Mouse (Mus musculus) megakaryocyte, embryonic 14.5 days (primary cell): Measurements from ENCODE around the gene Tango2. TPM values are rescaled to one million over a fixed set of nuclear protein-coding genes. Genes with fewer than 3 reads are reported as not detected.

Source experiments
- H3K27me3 ChIP-seq: replicated peaks from 2 replicates; pipeline ENCODE3; 2012; ENCODE audit warnings: inconsistent platforms
- H3K36me3 ChIP-seq: replicated peaks from 2 replicates; pipeline ENCODE3; 2012; ENCODE audit warnings: low read length, inconsistent platforms, mixed read lengths
- H3K4me1 ChIP-seq: 2 replicates; pipeline ENCODE4 v1.6.1; 2012; ENCODE audit warnings: inconsistent platforms
- H3K4me3 ChIP-seq: replicated peaks from 2 replicates; pipeline ENCODE3; 2012; ENCODE audit warnings: moderate library complexity, mild to moderate bottlenecking, inconsistent platforms
- H3K9me3 ChIP-seq: 2 replicates; pipeline ENCODE4 v1.6.1; 2012; ENCODE audit warnings: inconsistent platforms
- FLI1 ChIP-seq: IDR thresholded peaks from 2 replicates; pipeline ENCODE4 v1.6.1; 2012; ENCODE audit warnings: low read length, inconsistent platforms, mixed read lengths
- GATA1 ChIP-seq: IDR thresholded peaks from 3 replicates; pipeline ENCODE4 v1.6.1; 2012; ENCODE audit warnings: mixed read lengths, low read length, inconsistent platforms, borderline replicate concordance
- polyA plus RNA-seq: library from polyadenylated mRNA; stranded (reverse); fragments of >175 nt; gene quantifications from 2 replicates; pipeline ENCODE4 v1.2.3, GENCODE M21; 2012; ENCODE audit warnings: low replicate concordance; ENCODE audit not compliant: insufficient read depth

The Tango2 gene
- polyA plus RNA-seq, 1 experiment, result 33.0 TPM

GRCm38 (mm10) chr16:18288166-18288565 lies 59.7 kb downstream of the Tango2 start:
- no peak for TF ChIP-seq GATA1
- TF ChIP-seq FLI1, result no peak
- Histone ChIP-seq H3K36me3 (peaks cover 36% of the 10 kb centered on the region), H3K27me3 (no peaks in the 10 kb centered on the region)

GRCm38 (mm10) chr16:18275166-18275565 lies 72.7 kb downstream of the Tango2 start:
- TF ChIP-seq GATA1, result no peak
- no peak for TF ChIP-seq FLI1
- H3K4me3 ChIP-seq, result no peak overlapping the region
- H3K36me3 ChIP-seq, result peaks cover 91% of the 10 kb centered on the region
- H3K4me1 ChIP-seq, result peaks cover 3% of the 10 kb centered on the region; the same call in 1 of the 2 replicates
- no peaks in the 10 kb centered on the region for H3K27me3 ChIP-seq
- H3K9me3 ChIP-seq, result no peaks in the 10 kb centered on the region

More at GRCm38 (mm10) chr16:18288166-18288565, 59.7 kb downstream of the Tango2 start:
- no peaks in the 10 kb centered on the region for H3K9me3 ChIP-seq
- H3K4me1 ChIP-seq, result peaks cover 43% of the 10 kb centered on the region
- H3K4me3 ChIP-seq, result peak overlapping the region; percentile 95

GRCm38 (mm10) chr16:18268182-18268581 lies 79.7 kb downstream of the Tango2 start:
- Histone ChIP-seq H3K4me3 (no peak overlapping the region), H3K27me3 (no peaks in the 10 kb centered on the region), H3K4me1 (no peaks in the 10 kb centered on the region; the same call in 1 of the 2 replicates), H3K36me3 (peaks cover 89% of the 10 kb centered on the region), H3K9me3 (no peaks in the 10 kb centered on the region)
- TF ChIP-seq FLI1 (no peak), GATA1 (no peak)

- H3K36me3 ChIP-seq, result peaks cover 87% of the 10 kb centered on the region
- H3K9me3 ChIP-seq, result no peaks in the 10 kb centered on the region
- H3K4me1 ChIP-seq, result no peaks in the 10 kb centered on the region; the same call in 1 of the 2 replicates
- no peak overlapping the region for H3K4me3 ChIP-seq
- H3K27me3 ChIP-seq, result no peaks in the 10 kb centered on the region
- TF ChIP-seq GATA1 (no peak), FLI1 (no peak)
Measured at GRCm38 (mm10) chr16:18265024-18265423, 82.9 kb downstream of the Tango2 start.

- Histone ChIP-seq H3K4me1 (peaks cover 1% of the 10 kb centered on the region; the same call in 1 of the 2 replicates), H3K36me3 (peaks cover 92% of the 10 kb centered on the region), H3K4me3 (no peak within 1 kb of the TSS), H3K9me3 (no peaks in the 10 kb centered on the region), H3K27me3 (no peaks in the 10 kb centered on the region)
- TF ChIP-seq FLI1 (no peak), GATA1 (no peak)
Measured at GRCm38 (mm10) chr16:18258221-18258620, 89.7 kb downstream of the Tango2 start, which contains the start of gene Gm49776. Gene Gm49776 (minus strand): TSS chr16:18258321.

- Histone ChIP-seq H3K27me3 (no peaks in the 10 kb centered on the region), H3K36me3 (peaks cover 88% of the 10 kb centered on the region), H3K9me3 (no peaks in the 10 kb centered on the region), H3K4me1 (peaks cover 38% of the 10 kb centered on the region), H3K4me3 (no peak overlapping the region)
- no peak for TF ChIP-seq FLI1
- TF ChIP-seq GATA1, result no peak
Measured at GRCm38 (mm10) chr16:18253866-18254265, 94.0 kb downstream of the Tango2 start.

- peaks cover 78% of the 10 kb centered on the region for H3K36me3 ChIP-seq
- H3K4me1 ChIP-seq, result peaks cover 42% of the 10 kb centered on the region
- no peaks in the 10 kb centered on the region for H3K27me3 ChIP-seq
- H3K9me3 ChIP-seq, result no peaks in the 10 kb centered on the region
- no peak overlapping the region for H3K4me3 ChIP-seq
- TF ChIP-seq GATA1 (no peak), FLI1 (no peak)
Measured at GRCm38 (mm10) chr16:18252736-18253135, 95.2 kb downstream of the Tango2 start.

- peak overlapping the region; percentile 29 for H3K4me3 ChIP-seq
- H3K9me3 ChIP-seq, result no peaks in the 10 kb centered on the region
- TF ChIP-seq FLI1, result no peak
- no peak for TF ChIP-seq GATA1
- H3K36me3 ChIP-seq, result peaks cover 71% of the 10 kb centered on the region
- H3K27me3 ChIP-seq, result no peaks in the 10 kb centered on the region
- peaks cover 58% of the 10 kb centered on the region for H3K4me1 ChIP-seq
Measured at GRCm38 (mm10) chr16:18250828-18251790, 96.8 kb downstream of the Tango2 start.

Other genes starting within 250 kb of the Tango2 start
- gene Rtn4r, start 220.5 kb downstream of the Tango2 start, polyA plus RNA-seq, result 56.5 and 164 TPM in 2 replicates
- not detected in 2 replicates for gene Ccdc188, start 130.2 kb downstream of the Tango2 start, polyA plus RNA-seq
- gene Zdhhc8, start 113.0 kb downstream of the Tango2 start, polyA plus RNA-seq, result 18.6 and 41.2 TPM in 2 replicates
- 3.9 and 21.7 TPM in 2 replicates for gene Trmt2a, start 99.4 kb downstream of the Tango2 start, polyA plus RNA-seq
- gene Ranbp1, start 99.4 kb downstream of the Tango2 start, polyA plus RNA-seq, result 283 and 648 TPM in 2 replicates
- gene Gm49776, start 89.8 kb downstream of the Tango2 start, polyA plus RNA-seq, result 1.3 TPM in 1 of 2 replicates, not detected in the other
- 0.77 and 2.5 TPM in 2 replicates for gene Dgcr8, start 58.9 kb downstream of the Tango2 start, polyA plus RNA-seq
- gene Arvcf, start 79 bp upstream of the Tango2 start, polyA plus RNA-seq, result 2.6 TPM in 1 of 2 replicates, not detected in the other
- gene Txnrd2, start 78.3 kb upstream of the Tango2 start, polyA plus RNA-seq, result 6.9 TPM in 1 of 2 replicates, not detected in the other
- gene Comt, start 78.7 kb upstream of the Tango2 start, polyA plus RNA-seq, result 52.8 and 53.5 TPM in 2 replicates
- gene Gnb1l, start 150.6 kb upstream of the Tango2 start, polyA plus RNA-seq, result 2.7 and 11.4 TPM in 2 replicates
- gene Rtl10, start 150.8 kb upstream of the Tango2 start, polyA plus RNA-seq, result 1.9 TPM in 1 of 2 replicates, not detected in the other
- gene Tbx1, start 242.6 kb upstream of the Tango2 start, polyA plus RNA-seq, result not detected in 2 replicates